Mouse (Mus musculus): ENCODE measurements around the gene Lrmda. TPM values are rescaled to one million over a fixed set of nuclear protein-coding genes. Genes with fewer than 3 reads are reported as not detected.
A peak's percentile ranks its signal among the peaks of the same experiment; 100 is the strongest.

Lrmda gene
- polyA plus RNA-seq, 1 experiment from 2014 or later, result 0.87 TPM

DNA sequence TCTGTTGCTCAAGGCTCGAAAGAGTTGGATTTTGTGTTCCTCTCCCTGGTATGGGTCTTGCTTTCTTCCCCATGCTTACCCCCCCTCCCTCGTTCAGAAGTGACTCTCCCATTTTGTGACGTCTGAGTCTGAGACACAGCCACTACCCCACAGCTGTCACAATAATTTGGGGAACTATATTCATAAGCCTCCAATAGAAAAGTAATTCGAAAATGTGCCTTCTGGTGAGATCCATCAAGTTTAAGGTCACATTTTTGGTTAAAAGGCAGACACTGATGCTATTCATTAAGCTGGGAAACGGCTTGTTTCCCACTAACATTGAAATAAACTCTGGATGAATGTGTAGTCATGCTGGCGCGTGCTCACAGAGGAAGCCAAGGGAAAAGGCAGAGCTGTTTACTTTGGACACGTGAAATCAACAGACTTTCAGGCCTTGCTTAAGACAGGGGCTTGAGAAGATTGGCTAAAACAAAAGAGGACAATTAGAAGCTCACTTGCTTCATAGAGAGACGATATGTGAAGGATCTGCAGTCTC, 795.4 kb downstream of the Lrmda start:
- Histone ChIP-seq H3K4me1 (replicated peaks) (peaks cover 10% of the 10 kb centered on the region), H3K36me3 (no peaks in the 10 kb centered on the region), H3K4me2 (replicated peaks) (no peak overlapping the region), H3K27ac (peak overlapping the region; percentile 32; the same call in 1 of the 2 replicates), H3K27me3 (replicated peaks) (no peaks in the 10 kb centered on the region), H3K4me3 (replicated peaks) (no peak overlapping the region), H3K9me3 (no peaks in the 10 kb centered on the region), H3K9ac (no peak overlapping the region)
- no peak for ATAC-seq
- WGBS, result 48% methylated on average over 9 of the region's 9 CpGs

DNA sequence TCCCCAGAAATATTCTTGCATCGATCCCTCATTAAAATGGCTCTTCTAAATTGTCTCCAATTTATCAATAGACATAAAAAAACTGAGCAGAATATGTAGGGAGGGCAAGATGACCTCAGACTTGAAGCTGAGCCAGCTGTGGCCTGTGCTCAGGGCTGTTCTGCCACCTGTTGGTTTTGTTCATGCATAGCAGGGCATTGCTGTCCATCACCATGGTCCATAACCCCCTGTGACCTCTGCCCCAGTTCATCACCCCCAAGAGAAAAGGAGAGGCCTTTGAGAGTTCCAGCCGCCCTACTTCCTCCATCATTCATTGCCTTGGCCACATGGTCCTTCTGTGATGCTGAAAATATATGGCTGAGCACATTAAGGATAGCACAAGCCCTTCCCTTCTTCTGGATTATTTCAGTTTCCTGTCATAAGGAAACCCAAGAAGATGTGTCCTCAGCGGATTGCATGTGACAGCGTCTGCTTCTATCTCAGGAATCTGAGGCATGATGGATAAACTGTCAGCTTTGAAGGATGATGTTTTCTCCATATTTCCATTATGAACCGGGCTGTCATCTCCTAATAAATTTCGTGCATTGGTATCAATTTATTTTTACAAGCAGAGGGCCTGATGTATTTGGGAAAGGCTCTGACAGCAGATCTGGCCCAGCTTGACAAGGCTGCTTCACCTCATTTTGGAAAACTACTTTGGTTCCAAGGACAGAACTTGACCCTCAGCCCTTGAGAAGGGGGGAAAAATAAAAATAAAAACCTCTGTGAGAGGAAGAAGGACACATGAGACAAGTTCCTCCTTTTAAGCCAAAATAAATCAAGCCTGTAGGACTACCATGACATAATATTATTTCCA, 798.1 kb downstream of the Lrmda start:
- H3K9me3 ChIP-seq, result no peaks in the 10 kb centered on the region
- no peak overlapping the region for H3K27ac ChIP-seq
- no peak overlapping the region for H3K4me3 ChIP-seq (replicated peaks)
- H3K27me3 ChIP-seq (replicated peaks), result no peaks in the 10 kb centered on the region
- ATAC-seq, result no peak
- H3K9ac ChIP-seq, result no peak overlapping the region
- H3K36me3 ChIP-seq, result no peaks in the 10 kb centered on the region
- H3K4me1 ChIP-seq (replicated peaks), result peaks cover 7% of the 10 kb centered on the region; the same call in 1 of the 2 replicates
- WGBS, result 68% methylated on average over 6 of the region's 6 CpGs
- H3K4me2 ChIP-seq (replicated peaks), result no peak overlapping the region

DNA sequence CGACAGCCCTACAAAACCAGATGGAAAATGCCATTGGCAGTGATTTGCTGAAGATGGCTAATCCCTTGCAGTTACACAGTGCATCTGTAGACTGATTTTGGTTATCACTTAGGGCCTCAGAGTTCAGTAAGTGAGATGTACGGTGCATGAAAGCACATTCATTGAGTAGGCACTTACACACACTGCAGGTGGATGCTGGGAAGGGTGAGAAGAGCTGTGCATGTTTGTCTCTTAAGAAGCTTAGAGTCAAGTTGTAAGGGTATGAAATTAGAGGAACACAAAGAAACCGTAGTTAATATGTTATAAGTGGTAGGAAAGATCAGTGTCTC, 798.7 kb downstream of the Lrmda start:
- WGBS, result 62% methylated on average over 3 of the region's 3 CpGs
- Histone ChIP-seq H3K9ac (no peak overlapping the region), H3K4me3 (replicated peaks) (no peak overlapping the region), H3K27ac (no peak overlapping the region), H3K4me2 (replicated peaks) (no peak overlapping the region), H3K36me3 (no peaks in the 10 kb centered on the region), H3K9me3 (no peaks in the 10 kb centered on the region), H3K27me3 (replicated peaks) (no peaks in the 10 kb centered on the region), H3K4me1 (replicated peaks) (peaks cover 7% of the 10 kb centered on the region; the same call in 1 of the 2 replicates)
- no peak for ATAC-seq

DNA sequence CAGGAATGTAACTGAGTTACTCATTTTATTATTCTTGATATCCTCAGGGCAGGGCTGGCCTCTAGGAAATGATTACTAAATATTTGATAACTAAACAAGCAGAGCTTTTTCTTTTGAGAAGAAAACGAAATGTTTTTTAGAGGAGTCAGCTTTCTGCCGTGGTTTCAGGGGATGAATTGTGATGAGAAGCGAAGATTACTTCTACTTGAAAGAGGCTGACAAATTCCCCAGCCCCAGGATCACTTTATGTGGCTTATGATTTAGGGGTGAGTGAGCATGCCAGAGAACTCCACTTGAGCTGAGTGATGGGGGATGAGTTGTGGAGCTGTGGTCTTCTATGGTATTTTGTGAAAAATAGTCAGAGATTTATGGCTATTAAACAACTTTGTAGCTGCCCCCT, 803.4 kb downstream of the Lrmda start:
- Histone ChIP-seq H3K9me3 (no peaks in the 10 kb centered on the region), H3K36me3 (no peaks in the 10 kb centered on the region), H3K4me2 (replicated peaks) (no peak overlapping the region), H3K27ac (no peak overlapping the region), H3K9ac (no peak overlapping the region), H3K4me3 (replicated peaks) (no peak overlapping the region), H3K4me1 (replicated peaks) (no peaks in the 10 kb centered on the region), H3K27me3 (replicated peaks) (no peaks in the 10 kb centered on the region)
- 41% methylated on average over 3 of the region's 3 CpGs for WGBS
- no peak for ATAC-seq

DNA sequence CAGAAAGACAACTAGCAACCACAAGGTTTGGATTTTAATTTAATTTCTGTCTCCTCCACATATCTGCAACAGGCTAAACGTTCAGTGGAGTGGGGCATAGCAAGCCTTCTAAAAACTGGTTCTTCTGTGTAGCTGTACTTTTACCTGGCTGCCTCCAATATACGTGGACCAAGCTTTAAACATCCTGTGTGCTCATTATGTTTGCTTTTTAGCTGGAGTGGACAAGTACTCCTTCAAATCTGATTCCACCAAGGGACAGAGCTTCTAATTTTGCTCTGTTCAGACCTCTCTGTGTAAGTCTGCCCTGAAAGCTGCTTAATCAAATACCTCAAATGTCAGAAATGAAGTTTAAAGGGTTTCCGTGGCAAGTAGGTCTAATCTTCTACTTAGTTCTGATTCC, 807.3 kb downstream of the Lrmda start:
- no peak for ATAC-seq
- Histone ChIP-seq H3K9me3 (no peaks in the 10 kb centered on the region), H3K4me2 (replicated peaks) (no peak overlapping the region), H3K9ac (no peak overlapping the region), H3K27me3 (replicated peaks) (no peaks in the 10 kb centered on the region), H3K27ac (no peak overlapping the region), H3K4me1 (replicated peaks) (no peaks in the 10 kb centered on the region), H3K36me3 (no peaks in the 10 kb centered on the region), H3K4me3 (replicated peaks) (no peak overlapping the region)
- WGBS, result 66% methylated on average over 3 of the region's 3 CpGs

DNA sequence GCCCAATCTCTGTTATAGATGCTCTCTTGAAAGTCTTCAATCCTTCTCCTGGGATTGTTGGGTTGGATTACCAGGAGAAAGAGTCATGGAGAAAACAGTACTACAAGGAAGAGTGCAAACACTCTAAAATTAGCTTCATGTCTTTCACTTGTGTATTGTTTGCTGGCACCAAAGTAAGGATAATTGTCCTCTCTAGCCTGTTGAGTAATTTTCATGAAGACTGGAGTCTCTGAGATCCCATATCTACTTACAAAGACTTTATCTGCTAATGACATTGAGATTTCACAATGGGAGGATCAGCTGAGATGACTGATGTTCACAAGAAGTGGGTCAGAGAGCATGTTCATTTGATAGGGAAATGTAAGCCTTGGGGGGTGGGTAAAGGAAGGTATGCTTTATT, 817.5 kb downstream of the Lrmda start:
- no peaks in the 10 kb centered on the region for H3K4me1 ChIP-seq (replicated peaks)
- no peaks in the 10 kb centered on the region for H3K27me3 ChIP-seq (replicated peaks)
- H3K36me3 ChIP-seq, result no peaks in the 10 kb centered on the region
- no peak for ATAC-seq
- H3K9ac ChIP-seq, result no peak overlapping the region
- H3K4me2 ChIP-seq (replicated peaks), result no peak overlapping the region
- no peaks in the 10 kb centered on the region for H3K9me3 ChIP-seq
- no peak overlapping the region for H3K4me3 ChIP-seq (replicated peaks)
- no peak overlapping the region for H3K27ac ChIP-seq

DNA sequence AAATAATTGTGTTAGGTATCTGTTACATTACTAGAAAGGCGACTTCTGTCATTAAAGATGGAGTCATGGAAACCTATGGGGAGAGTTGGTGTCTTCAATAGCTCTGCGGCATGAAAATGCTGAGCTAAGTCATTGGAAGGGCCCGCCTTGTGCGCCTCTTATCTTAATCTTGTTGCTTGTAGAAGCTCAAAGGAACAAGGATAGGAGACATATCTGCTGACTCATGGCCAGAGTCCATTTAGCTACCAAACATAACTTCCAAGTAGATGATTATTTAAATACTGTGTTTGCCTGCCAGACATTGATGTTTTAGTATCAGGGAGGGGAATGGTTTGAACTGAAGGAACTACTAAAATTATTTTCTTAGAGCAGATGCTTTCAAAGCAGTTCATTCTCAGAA, 821.6 kb downstream of the Lrmda start:
- no peaks in the 10 kb centered on the region for H3K27me3 ChIP-seq (replicated peaks)
- no peak overlapping the region for H3K4me2 ChIP-seq (replicated peaks)
- H3K36me3 ChIP-seq, result no peaks in the 10 kb centered on the region
- no peaks in the 10 kb centered on the region for H3K4me1 ChIP-seq (replicated peaks)
- 84% methylated on average over 4 of the region's 4 CpGs for WGBS
- no peak for ATAC-seq
- H3K9ac ChIP-seq, result no peak overlapping the region
- H3K4me3 ChIP-seq (replicated peaks), result no peak overlapping the region
- no peaks in the 10 kb centered on the region for H3K9me3 ChIP-seq
- no peak overlapping the region for H3K27ac ChIP-seq

DNA sequence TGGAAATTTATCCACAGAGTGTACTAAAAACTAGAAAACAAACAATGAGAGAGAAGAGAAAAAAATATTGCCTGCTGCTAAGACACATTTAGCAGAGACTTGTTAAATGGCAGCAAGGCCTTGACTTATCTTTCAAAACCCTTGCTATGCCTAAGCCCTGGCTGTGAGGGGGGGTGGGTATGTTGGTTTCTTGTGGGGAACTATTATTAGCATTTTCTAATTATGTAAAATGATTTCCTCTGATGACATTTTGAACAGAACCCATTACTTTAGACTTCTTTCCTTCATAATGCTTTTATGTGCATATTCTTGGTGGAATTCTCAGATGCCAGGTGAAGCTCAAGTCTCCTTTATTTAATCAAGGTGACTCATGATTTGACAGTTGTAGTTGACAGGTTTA, 824.5 kb downstream of the Lrmda start:
- Histone ChIP-seq H3K4me3 (replicated peaks) (no peak overlapping the region), H3K27me3 (replicated peaks) (no peaks in the 10 kb centered on the region), H3K4me2 (replicated peaks) (no peak overlapping the region), H3K27ac (no peak overlapping the region), H3K9me3 (no peaks in the 10 kb centered on the region), H3K4me1 (replicated peaks) (no peaks in the 10 kb centered on the region), H3K9ac (no peak overlapping the region), H3K36me3 (no peaks in the 10 kb centered on the region)
- ATAC-seq, result no peak

DNA sequence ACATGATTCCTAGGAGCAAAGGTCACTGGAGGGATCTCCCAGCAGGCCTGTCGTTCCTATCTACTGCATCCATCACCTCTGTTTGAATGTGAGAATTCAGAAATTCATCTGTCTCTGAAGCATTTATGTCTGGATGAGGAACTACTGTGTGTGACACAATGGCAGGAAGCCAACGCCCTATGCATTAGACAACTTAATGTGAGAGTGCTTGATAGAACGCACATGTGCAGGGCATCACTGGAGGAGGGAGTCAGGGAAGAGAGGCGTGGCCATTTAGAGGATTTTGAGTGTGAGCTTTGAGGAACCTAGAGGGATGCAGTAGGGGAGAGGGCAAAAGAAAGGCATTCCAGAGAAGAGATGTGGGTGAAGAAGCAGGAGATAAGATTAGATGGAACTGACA, 825.9 kb downstream of the Lrmda start:
- Histone ChIP-seq H3K9ac (no peak overlapping the region), H3K9me3 (no peaks in the 10 kb centered on the region), H3K36me3 (no peaks in the 10 kb centered on the region), H3K4me2 (replicated peaks) (no peak overlapping the region), H3K27ac (no peak overlapping the region), H3K4me1 (replicated peaks) (no peaks in the 10 kb centered on the region), H3K27me3 (replicated peaks) (no peaks in the 10 kb centered on the region), H3K4me3 (replicated peaks) (no peak overlapping the region)
- no peak for ATAC-seq
- 56% methylated on average over 4 of the region's 4 CpGs for WGBS

DNA sequence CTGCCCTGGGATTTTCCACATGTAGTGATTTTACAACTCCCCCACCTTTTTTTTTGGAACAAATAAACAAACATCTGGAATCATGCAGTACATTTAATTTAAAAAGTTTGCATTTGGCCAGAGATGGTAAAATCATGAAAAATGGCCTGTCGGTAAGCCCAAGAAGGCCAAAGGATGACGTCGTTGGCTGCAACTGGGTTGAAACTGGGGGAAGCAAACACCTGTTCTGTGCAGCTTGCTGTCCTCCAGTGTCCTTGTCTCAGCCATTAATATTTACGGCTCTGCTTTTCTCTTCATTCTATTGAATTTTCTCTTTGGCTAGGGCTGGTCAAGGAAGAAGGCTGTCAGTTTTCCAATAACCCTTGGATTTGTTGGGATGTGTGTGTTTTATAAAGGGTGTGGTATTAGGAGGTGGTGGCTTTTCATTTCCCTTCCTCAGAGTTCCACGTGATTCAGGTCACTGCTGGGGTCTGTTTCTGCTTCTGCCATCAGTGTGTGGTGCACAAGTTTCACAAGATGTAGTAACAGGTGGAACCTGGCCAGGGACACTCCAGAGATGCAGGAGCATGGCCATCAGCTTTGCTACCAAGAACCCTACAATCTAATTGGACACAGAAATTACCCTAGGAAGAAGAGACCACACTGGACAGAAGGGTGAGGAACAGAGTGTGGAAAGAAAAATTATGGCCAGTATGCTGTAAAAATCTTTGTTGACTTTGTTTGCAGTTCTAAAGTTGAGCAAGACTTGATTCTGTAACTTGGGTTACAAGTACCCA, 827.7 kb downstream of the Lrmda start:
- no peak for ATAC-seq
- no peaks in the 10 kb centered on the region for H3K9me3 ChIP-seq
- no peak overlapping the region for H3K9ac ChIP-seq
- no peaks in the 10 kb centered on the region for H3K27me3 ChIP-seq (replicated peaks)
- 75% methylated on average over 5 of the region's 5 CpGs for WGBS
- H3K4me3 ChIP-seq (replicated peaks), result no peak overlapping the region
- no peak overlapping the region for H3K27ac ChIP-seq
- H3K36me3 ChIP-seq, result no peaks in the 10 kb centered on the region
- H3K4me1 ChIP-seq (replicated peaks), result no peaks in the 10 kb centered on the region
- H3K4me2 ChIP-seq (replicated peaks), result no peak overlapping the region

DNA sequence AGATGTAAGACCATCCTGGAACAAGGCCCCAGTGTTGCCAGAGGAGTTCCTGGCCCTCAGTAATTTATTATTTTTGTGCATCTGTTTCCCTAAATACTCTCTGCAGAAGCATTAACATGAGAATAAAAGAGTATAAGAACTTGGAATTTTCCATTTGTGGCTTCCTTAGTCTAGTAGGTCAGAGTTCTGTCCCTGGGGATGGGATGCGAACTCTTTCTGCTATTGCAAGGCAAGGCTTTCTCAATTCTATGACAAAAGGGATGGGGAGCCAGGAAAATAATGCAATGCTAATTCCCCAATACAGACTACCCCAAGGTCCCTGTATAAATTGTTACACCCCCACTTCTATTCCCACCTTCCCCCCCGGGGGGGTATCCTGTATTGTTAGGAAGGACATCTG, 829.6 kb downstream of the Lrmda start:
- Histone ChIP-seq H3K27me3 (replicated peaks) (no peaks in the 10 kb centered on the region), H3K9me3 (no peaks in the 10 kb centered on the region), H3K27ac (no peak overlapping the region), H3K4me3 (replicated peaks) (no peak overlapping the region), H3K4me1 (replicated peaks) (no peaks in the 10 kb centered on the region), H3K9ac (no peak overlapping the region), H3K4me2 (replicated peaks) (no peak overlapping the region), H3K36me3 (no peaks in the 10 kb centered on the region)
- no peak for ATAC-seq
- 73% methylated on average over 2 of the region's 2 CpGs for WGBS

DNA sequence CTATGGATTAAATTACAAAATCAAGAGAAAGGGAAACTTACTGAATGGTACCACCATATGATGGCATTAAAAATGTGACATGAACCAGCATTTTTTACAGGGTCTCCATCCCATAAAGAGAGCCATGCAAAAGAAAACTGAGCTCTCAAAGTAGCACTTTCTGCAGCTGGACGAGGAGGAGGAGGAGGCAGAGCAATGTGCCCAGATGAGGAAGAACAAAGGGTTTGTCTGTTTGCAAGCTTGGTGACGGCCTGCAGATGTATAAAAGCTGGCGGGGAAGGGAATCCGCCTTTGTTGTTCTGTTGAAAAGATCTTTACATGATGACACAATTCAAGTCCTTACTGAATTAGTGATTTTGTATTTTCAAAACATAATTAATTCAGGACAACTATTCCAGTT, 841.1 kb downstream of the Lrmda start:
- no peak overlapping the region for H3K4me2 ChIP-seq (replicated peaks)
- WGBS, result 71% methylated on average over 4 of the region's 4 CpGs
- no peak overlapping the region for H3K9ac ChIP-seq
- no peak for ATAC-seq
- no peaks in the 10 kb centered on the region for H3K9me3 ChIP-seq
- no peaks in the 10 kb centered on the region for H3K36me3 ChIP-seq
- H3K4me1 ChIP-seq (replicated peaks), result no peaks in the 10 kb centered on the region
- H3K27me3 ChIP-seq (replicated peaks), result no peaks in the 10 kb centered on the region
- no peak overlapping the region for H3K4me3 ChIP-seq (replicated peaks)
- no peak overlapping the region for H3K27ac ChIP-seq

DNA sequence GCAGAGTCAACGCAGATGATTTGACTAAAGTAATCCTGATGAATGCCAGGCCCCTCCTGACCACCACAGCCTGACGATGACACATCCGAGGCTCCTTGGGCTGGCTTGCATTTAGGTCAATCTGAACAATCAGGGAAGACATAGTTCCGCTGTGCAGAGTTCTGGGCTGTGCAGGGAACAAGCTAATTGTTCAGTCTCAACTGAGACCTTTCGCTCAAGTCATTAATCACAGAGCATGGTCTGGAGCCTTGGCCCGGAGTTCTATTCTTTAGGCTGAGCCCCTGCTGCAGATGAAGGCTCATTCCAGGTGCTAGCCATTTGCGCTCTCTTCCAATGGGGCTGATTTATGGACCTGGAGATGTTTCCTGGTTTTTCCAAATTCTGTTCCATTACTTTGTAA, 844.6 kb downstream of the Lrmda start:
- WGBS, result 48% methylated on average over 7 of the region's 7 CpGs
- Histone ChIP-seq H3K27ac (no peak overlapping the region), H3K4me2 (replicated peaks) (no peak overlapping the region), H3K36me3 (no peaks in the 10 kb centered on the region), H3K9me3 (no peaks in the 10 kb centered on the region), H3K4me3 (replicated peaks) (no peak overlapping the region), H3K4me1 (replicated peaks) (no peaks in the 10 kb centered on the region), H3K9ac (no peak overlapping the region), H3K27me3 (replicated peaks) (no peaks in the 10 kb centered on the region)
- ATAC-seq, result peak; percentile 41; the same call in 1 of the 2 replicates

Measured in intestine, embryonic 15.5 days (tissue).